Mouse (Mus musculus): Measurements from ENCODE around the gene Mef2c. TPM values are rescaled to one million over a fixed set of nuclear protein-coding genes. Genes with fewer than 3 reads are reported as not detected.

Mef2c gene
- polyA plus RNA-seq, 1 experiment from 2014 or later, result 30.6 TPM

DNA sequence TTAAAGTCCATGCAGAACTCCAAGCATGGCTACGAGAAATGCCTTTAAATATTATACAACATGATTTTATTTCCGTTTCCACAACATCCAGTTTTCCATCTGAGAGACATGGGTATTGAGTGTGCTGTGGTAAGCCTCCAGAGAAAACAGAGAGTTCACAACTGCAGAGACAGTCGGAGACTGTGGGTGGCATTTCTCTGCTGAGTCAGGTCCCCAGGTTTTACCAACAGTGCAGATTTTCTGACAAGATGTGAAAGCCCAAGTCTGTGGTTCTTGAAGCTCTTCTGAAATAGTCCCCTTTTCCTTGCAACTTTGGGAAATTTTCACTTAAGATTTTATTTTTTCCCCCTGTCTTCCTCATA lies 105.7 kb downstream of the Mef2c start:
- Histone ChIP-seq H3K9ac (ENCODE audit: low read depth, low read length) (no peak overlapping the region), H3K4me1 (ENCODE audit: control insufficient read depth, insufficient read depth, low read length) (peaks cover 6% of the 10 kb centered on the region), H3K36me3 (ENCODE audit: control insufficient read depth, insufficient read depth, low read length) (no peaks in the 10 kb centered on the region), H3K9me3 (ENCODE audit: control insufficient read depth, low read length) (no peaks in the 10 kb centered on the region), H3K27ac (ENCODE audit: low read length) (no peak overlapping the region), H3K27me3 (replicated peaks; ENCODE audit: control insufficient read depth, insufficient read depth, low read length) (no peaks in the 10 kb centered on the region), H3K4me3 (ENCODE audit: low read length) (no peak overlapping the region), H3K4me2 (ENCODE audit: low read depth, low read length) (no peak overlapping the region)
- WGBS, result 74% methylated on average over 3 of the region's 3 CpGs
- ATAC-seq, result no peak

DNA sequence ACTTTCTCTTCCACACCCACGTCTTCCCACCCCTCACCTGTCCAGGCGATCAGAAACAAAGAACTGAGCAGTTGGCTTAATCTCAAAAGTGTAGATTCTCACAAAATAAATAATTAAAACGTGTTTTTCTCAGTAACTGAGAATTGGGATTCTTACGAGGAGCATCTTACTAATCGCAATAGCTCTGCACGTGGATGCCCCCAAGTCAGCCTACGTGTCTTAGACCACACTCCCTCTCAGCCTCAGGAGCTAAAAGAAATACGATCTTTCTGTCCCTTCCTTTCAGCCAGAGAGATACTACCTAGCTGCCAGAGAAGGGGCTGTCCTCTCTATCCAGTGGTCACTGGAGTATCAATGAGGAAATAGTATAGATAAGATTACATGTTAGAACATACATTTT lies 106.3 kb downstream of the Mef2c start:
- Histone ChIP-seq H3K9me3 (ENCODE audit: control insufficient read depth, low read length) (no peaks in the 10 kb centered on the region), H3K4me2 (ENCODE audit: low read depth, low read length) (no peak overlapping the region), H3K27ac (ENCODE audit: low read length) (no peak overlapping the region), H3K4me1 (ENCODE audit: control insufficient read depth, insufficient read depth, low read length) (peaks cover 6% of the 10 kb centered on the region), H3K27me3 (replicated peaks; ENCODE audit: control insufficient read depth, insufficient read depth, low read length) (no peaks in the 10 kb centered on the region), H3K36me3 (ENCODE audit: control insufficient read depth, insufficient read depth, low read length) (no peaks in the 10 kb centered on the region), H3K4me3 (ENCODE audit: low read length) (no peak overlapping the region), H3K9ac (ENCODE audit: low read depth, low read length) (no peak overlapping the region)
- ATAC-seq, result no peak
- WGBS, result 82% methylated on average over 8 of the region's 8 CpGs

DNA sequence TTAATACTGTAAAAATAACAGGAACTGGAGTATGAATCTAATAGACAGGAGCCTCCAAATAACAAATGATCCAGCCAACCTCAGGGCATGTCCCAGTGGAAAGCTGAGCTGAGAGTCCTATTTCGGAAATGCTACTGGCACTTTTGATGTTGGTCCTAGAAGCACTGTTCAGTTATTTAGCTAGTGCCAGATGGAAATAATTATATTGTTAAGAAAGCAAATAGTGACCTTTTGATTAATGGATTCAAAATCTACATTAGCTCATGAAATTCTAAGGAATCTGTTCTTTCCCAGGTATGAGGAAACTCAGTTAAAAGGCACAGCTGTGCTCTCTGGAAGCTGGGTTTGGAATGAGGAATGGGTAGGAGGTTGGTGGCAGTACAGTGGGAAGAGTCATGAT lies 108.4 kb downstream of the Mef2c start:
- 83% methylated on average over 1 of the region's 1 CpGs for WGBS
- Histone ChIP-seq H3K4me1 (ENCODE audit: control insufficient read depth, insufficient read depth, low read length) (peaks cover 6% of the 10 kb centered on the region), H3K9me3 (ENCODE audit: control insufficient read depth, low read length) (no peaks in the 10 kb centered on the region), H3K27ac (ENCODE audit: low read length) (no peak overlapping the region), H3K36me3 (ENCODE audit: control insufficient read depth, insufficient read depth, low read length) (no peaks in the 10 kb centered on the region), H3K27me3 (replicated peaks; ENCODE audit: control insufficient read depth, insufficient read depth, low read length) (no peaks in the 10 kb centered on the region), H3K4me3 (ENCODE audit: low read length) (no peak overlapping the region), H3K9ac (ENCODE audit: low read depth, low read length) (no peak overlapping the region), H3K4me2 (ENCODE audit: low read depth, low read length) (no peak overlapping the region)
- no peak for ATAC-seq

DNA sequence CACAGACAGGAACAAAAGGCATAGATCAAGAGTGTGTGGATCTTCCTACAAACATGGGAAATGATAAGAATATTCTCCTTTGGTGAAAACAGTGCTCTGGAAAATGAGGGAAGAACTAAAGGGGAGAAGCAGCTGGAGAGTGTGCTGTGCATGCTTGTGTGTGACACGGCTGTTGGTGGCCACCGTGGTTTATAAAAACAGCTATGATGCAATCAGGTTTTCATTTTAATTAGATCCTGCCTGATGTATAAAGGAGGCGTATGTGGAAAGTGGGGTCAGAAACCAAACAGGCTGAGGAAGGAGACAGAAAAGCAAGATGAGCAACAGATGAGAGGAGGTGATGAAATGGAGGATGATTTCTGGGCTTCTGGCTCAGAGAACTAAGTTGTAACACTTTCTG lies 112.0 kb downstream of the Mef2c start:
- WGBS, result 80% methylated on average over 3 of the region's 3 CpGs
- Histone ChIP-seq H3K4me2 (ENCODE audit: low read depth, low read length) (no peak overlapping the region), H3K27me3 (replicated peaks; ENCODE audit: control insufficient read depth, insufficient read depth, low read length) (no peaks in the 10 kb centered on the region), H3K9me3 (ENCODE audit: control insufficient read depth, low read length) (no peaks in the 10 kb centered on the region), H3K27ac (ENCODE audit: low read length) (no peak overlapping the region), H3K36me3 (ENCODE audit: control insufficient read depth, insufficient read depth, low read length) (no peaks in the 10 kb centered on the region), H3K9ac (ENCODE audit: low read depth, low read length) (no peak overlapping the region), H3K4me3 (ENCODE audit: low read length) (no peak overlapping the region), H3K4me1 (ENCODE audit: control insufficient read depth, insufficient read depth, low read length) (no peaks in the 10 kb centered on the region)
- ATAC-seq, result no peak

DNA sequence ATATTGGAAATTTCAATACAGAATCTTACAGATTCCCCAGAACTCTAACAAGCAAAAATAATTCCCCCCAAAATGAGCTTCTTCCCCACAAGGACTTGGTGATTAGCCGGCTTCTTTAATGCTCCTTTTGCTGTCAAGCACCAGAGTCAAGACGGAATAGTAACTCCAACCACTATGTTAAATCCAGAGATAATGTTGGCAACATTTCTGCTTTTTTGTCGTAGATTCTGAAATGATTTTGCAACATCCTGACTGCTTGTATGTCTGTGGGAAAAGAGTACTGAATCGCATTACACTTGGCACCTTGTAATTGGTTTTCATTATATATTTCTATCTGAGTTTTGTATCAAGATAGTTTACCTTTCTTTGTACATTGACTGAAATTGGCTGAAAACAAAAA lies 120.8 kb downstream of the Mef2c start:
- no peak overlapping the region for H3K4me3 ChIP-seq (ENCODE audit: low read length)
- no peak overlapping the region for H3K4me2 ChIP-seq (ENCODE audit: low read depth, low read length)
- no peak overlapping the region for H3K9ac ChIP-seq (ENCODE audit: low read depth, low read length)
- no peak for ATAC-seq
- no peaks in the 10 kb centered on the region for H3K9me3 ChIP-seq (ENCODE audit: control insufficient read depth, low read length)
- no peaks in the 10 kb centered on the region for H3K27me3 ChIP-seq (replicated peaks; ENCODE audit: control insufficient read depth, insufficient read depth, low read length)
- 91% methylated on average over 4 of the region's 4 CpGs for WGBS
- no peak overlapping the region for H3K27ac ChIP-seq (ENCODE audit: low read length)
- no peaks in the 10 kb centered on the region for H3K4me1 ChIP-seq (ENCODE audit: control insufficient read depth, insufficient read depth, low read length)
- H3K36me3 ChIP-seq (ENCODE audit: control insufficient read depth, insufficient read depth, low read length), result no peaks in the 10 kb centered on the region

DNA sequence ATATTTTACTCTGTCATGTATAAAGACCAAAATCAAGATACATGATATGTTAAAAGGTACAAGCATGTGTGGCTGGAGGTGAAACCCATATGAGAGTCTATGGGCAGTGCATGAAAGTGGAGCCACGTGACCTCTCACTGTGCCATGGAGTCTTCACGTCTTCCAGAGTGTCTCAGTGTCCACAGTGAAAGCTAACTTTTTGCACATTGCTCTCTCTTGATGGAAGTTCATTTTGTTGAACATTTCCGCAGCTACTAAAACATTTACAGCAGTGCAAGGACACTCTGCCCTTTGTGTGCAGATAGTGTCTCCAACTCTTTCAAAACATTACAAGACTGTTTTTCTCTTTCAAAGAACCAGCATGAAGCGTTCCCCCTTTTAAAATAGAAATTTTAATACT lies 123.6 kb downstream of the Mef2c start:
- no peaks in the 10 kb centered on the region for H3K4me1 ChIP-seq (ENCODE audit: control insufficient read depth, insufficient read depth, low read length)
- ATAC-seq, result no peak
- 92% methylated on average over 4 of the region's 4 CpGs for WGBS
- no peak overlapping the region for H3K9ac ChIP-seq (ENCODE audit: low read depth, low read length)
- no peak overlapping the region for H3K4me3 ChIP-seq (ENCODE audit: low read length)
- no peak overlapping the region for H3K4me2 ChIP-seq (ENCODE audit: low read depth, low read length)
- no peak overlapping the region for H3K27ac ChIP-seq (ENCODE audit: low read length)
- H3K9me3 ChIP-seq (ENCODE audit: control insufficient read depth, low read length), result no peaks in the 10 kb centered on the region
- no peaks in the 10 kb centered on the region for H3K36me3 ChIP-seq (ENCODE audit: control insufficient read depth, insufficient read depth, low read length)
- H3K27me3 ChIP-seq (replicated peaks; ENCODE audit: control insufficient read depth, insufficient read depth, low read length), result no peaks in the 10 kb centered on the region

DNA sequence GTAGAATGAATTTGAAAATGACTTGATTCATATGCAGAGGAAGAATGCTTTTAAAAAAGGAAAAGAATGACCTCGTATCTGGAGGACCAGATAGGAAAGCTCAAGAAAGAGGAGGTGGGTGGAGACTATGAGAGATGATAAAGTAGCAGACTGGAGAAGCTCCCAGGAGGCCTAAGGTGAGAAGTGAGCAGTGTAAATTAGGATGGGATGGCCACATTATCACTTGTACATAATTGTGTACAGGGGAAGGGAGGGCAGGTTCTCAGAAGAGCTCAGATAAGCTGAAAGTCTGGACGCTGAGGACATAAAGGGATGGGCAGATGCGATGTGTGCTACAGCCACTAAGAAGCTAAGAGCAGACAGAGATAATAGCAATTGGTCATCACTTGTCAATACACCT lies 124.3 kb downstream of the Mef2c start:
- ATAC-seq, result no peak
- H3K4me1 ChIP-seq (ENCODE audit: control insufficient read depth, insufficient read depth, low read length), result no peaks in the 10 kb centered on the region
- H3K36me3 ChIP-seq (ENCODE audit: control insufficient read depth, insufficient read depth, low read length), result no peaks in the 10 kb centered on the region
- 81% methylated on average over 3 of the region's 3 CpGs for WGBS
- H3K27ac ChIP-seq (ENCODE audit: low read length), result no peak overlapping the region
- H3K9me3 ChIP-seq (ENCODE audit: control insufficient read depth, low read length), result no peaks in the 10 kb centered on the region
- no peak overlapping the region for H3K4me3 ChIP-seq (ENCODE audit: low read length)
- H3K9ac ChIP-seq (ENCODE audit: low read depth, low read length), result no peak overlapping the region
- H3K4me2 ChIP-seq (ENCODE audit: low read depth, low read length), result no peak overlapping the region
- H3K27me3 ChIP-seq (replicated peaks; ENCODE audit: control insufficient read depth, insufficient read depth, low read length), result no peaks in the 10 kb centered on the region

DNA sequence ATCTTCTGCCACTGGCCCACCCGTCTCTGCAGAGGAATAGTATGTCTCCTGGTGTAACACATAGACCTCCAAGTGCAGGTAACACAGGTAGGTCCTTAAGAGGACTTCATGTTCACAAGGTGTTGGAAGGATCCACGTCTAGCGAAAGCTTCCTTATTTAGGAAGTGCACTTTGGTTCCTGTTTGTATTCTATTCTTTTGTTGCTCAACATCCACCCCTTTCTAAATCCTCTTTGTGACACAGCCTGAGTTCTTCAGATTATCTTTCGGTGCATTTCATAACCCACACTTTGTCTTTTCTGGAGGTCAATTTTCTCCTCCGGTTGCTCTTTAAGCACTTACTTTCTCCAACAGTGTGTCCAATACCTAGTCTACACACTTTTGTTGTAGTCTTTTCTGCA lies 129.3 kb downstream of the Mef2c start:
- H3K4me3 ChIP-seq (ENCODE audit: low read length), result no peak overlapping the region
- H3K9me3 ChIP-seq (ENCODE audit: control insufficient read depth, low read length), result no peaks in the 10 kb centered on the region
- 84% methylated on average over 5 of the region's 5 CpGs for WGBS

DNA sequence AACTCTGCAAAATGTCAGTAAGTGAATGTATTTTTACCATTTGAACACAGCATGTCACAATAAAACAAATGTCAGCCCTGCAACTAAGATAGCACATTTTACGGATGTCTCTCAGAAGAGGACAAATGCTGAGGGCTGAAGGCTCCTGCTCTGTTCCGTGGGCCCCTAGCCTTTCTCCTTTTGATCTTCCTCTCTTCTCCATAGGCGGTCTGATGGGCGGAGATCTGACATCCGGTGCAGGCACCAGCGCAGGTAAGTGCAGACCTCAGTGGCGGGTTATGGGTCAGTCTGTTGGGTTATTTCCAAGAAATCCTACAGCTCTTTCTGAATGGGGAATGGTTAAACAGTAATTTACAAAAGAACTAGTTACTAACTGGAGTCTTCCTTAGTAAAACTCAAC lies 131.4 kb downstream of the Mef2c start:
- Histone ChIP-seq H3K9me3 (ENCODE audit: control insufficient read depth, low read length) (no peaks in the 10 kb centered on the region), H3K36me3 (ENCODE audit: control insufficient read depth, insufficient read depth, low read length) (no peaks in the 10 kb centered on the region), H3K27ac (ENCODE audit: low read length) (no peak overlapping the region), H3K4me1 (ENCODE audit: control insufficient read depth, insufficient read depth, low read length) (no peaks in the 10 kb centered on the region), H3K9ac (ENCODE audit: low read depth, low read length) (no peak overlapping the region), H3K4me2 (ENCODE audit: low read depth, low read length) (no peak overlapping the region), H3K4me3 (ENCODE audit: low read length) (no peak overlapping the region), H3K27me3 (replicated peaks; ENCODE audit: control insufficient read depth, insufficient read depth, low read length) (no peaks in the 10 kb centered on the region)
- WGBS, result 40% methylated on average over 7 of the region's 7 CpGs
- no peak for ATAC-seq

More for the DNA sequence above, 129.3 kb downstream of the Mef2c start:
- Histone ChIP-seq H3K36me3 (ENCODE audit: control insufficient read depth, insufficient read depth, low read length) (no peaks in the 10 kb centered on the region), H3K27ac (ENCODE audit: low read length) (no peak overlapping the region), H3K4me2 (ENCODE audit: low read depth, low read length) (no peak overlapping the region), H3K9ac (ENCODE audit: low read depth, low read length) (no peak overlapping the region), H3K27me3 (replicated peaks; ENCODE audit: control insufficient read depth, insufficient read depth, low read length) (no peaks in the 10 kb centered on the region), H3K4me1 (ENCODE audit: control insufficient read depth, insufficient read depth, low read length) (no peaks in the 10 kb centered on the region)
- no peak for ATAC-seq

DNA sequence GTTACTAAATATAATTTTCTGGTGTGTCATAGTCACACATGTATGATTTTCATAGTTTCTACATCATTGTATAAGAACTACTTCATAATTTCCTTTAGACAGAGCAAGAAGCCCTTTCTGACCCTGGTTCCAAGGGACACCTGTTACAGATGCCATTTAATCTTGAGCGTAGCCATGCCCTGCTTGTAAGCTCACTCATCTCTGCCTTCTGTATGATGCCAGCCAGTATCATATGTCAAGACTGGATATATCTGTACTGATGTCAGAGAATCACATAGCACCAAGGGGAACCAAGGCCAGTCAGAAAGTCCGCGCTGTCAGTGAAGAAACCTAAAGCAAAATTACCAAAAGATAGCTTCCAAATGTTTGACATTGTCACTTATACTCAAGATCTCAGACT lies 133.8 kb downstream of the Mef2c start:
- WGBS, result 96% methylated on average over 3 of the region's 3 CpGs

More for the DNA sequence above, 133.8 kb downstream of the Mef2c start:
- Histone ChIP-seq H3K36me3 (ENCODE audit: control insufficient read depth, insufficient read depth, low read length) (no peaks in the 10 kb centered on the region), H3K4me2 (ENCODE audit: low read depth, low read length) (no peak overlapping the region), H3K27me3 (replicated peaks; ENCODE audit: control insufficient read depth, insufficient read depth, low read length) (no peaks in the 10 kb centered on the region), H3K9ac (ENCODE audit: low read depth, low read length) (no peak overlapping the region), H3K4me3 (ENCODE audit: low read length) (no peak overlapping the region), H3K9me3 (ENCODE audit: control insufficient read depth, low read length) (no peaks in the 10 kb centered on the region), H3K4me1 (ENCODE audit: control insufficient read depth, insufficient read depth, low read length) (no peaks in the 10 kb centered on the region), H3K27ac (ENCODE audit: low read length) (no peak overlapping the region)
- ATAC-seq, result no peak
